Mouse (Mus musculus) neutrophil, adult 5-6 weeks (primary cell): ENCODE data around the gene Sgo2a. TPM values are rescaled to one million over a fixed set of nuclear protein-coding genes. Genes with fewer than 3 reads are reported as not detected.
"Not testable (repeated sequence)": the region's sequence is repeated elsewhere in the genome, so short reads cannot be mapped to it uniquely, and the experiment has no call there.

Experiments used
- ATAC-seq: fragments of 151-379, 151-347 bp; 2 replicates; pipeline ENCODE4 v1.8.0; 2017; ENCODE audit warnings: mild to moderate bottlenecking, moderate TSS enrichment; ENCODE audit not compliant: insufficient number of reproducible peaks, poor library complexity, low FRiP score, severe bottlenecking; ENCODE audit errors: extremely low read depth
- total RNA-seq: library from RNA; stranded (forward); fragments of 200-1000 nt; gene quantifications from 2 replicates; pipeline ENCODE4 v1.2.3, GENCODE M21; 2017

The Sgo2a gene
- total RNA-seq, 1 experiment from 2014 or later, result 0.93 TPM

GRCm38 (mm10) chr1:58029636-58030117 is 33.9 kb downstream of the Sgo2a start, which contains the start of gene Aox1:
Gene Aox1 (plus strand): TSS chr1:58029931.
- 0 out of 2 replicates have a peak, but pooled peaks have one; percentile 23 for ATAC-seq

DNA sequence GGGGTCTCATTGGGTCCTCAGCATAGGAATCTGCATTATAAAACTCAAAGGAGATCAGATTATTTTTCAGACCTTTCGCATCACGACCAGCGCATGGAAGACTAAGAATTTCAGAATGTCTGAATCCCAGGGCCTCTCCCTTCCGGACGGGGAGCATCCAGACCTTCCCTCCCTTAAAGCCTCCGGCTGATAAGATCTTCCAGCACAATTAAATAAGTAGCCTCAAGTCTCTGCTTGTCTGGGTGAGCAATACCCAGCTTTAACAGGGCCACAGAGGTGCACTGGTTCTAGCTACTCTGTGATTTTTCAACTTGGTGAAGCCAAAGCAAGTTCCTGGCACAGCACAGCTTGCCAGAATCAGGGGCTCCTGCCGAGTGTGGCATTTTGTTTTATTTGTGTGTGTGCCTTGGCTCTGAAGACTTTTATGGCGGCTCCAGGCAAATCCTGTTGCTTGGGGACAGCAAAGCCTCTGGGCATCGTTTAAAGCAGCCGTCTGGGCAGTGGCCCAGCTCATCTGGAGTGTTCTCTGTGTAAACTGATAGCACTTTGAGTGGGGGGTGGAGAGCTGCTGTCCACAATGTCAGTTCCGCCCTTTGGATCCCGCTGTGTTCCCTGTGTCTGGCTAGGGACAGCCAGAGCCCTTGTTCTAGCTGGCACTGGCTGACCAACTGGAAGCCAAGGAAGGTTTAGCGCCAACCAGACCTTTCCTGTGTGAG is 34.5 kb downstream of the Sgo2a start:
- no peak for ATAC-seq

DNA sequence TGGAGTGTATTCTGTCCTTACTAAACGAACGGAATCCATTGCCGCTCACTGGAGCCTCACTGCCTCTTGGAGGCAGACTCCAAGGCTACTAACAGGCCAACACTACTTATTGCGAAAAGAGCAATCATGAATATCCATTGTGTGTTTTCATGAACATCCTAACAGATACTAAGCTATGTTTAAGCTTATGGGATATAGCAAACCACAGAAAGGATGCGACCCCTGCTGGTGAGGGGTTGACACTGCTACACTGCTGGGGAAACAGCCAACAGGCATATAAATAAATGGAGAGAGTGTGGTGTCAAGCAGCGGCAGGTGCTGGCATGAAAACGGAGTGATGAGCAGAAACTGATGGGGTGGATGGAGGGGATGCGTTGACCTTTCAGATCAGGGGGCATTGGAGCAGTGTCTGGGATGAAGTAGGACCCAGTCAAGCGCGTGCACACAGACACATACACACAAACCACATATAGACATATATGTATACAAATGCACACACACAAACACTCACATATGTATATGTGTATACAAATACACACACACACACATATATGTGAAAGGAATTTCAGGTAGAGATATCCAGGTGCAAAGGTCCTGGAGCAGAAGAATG is 35.5 kb downstream of the Sgo2a start:
- peak; percentile 81 for ATAC-seq

DNA sequence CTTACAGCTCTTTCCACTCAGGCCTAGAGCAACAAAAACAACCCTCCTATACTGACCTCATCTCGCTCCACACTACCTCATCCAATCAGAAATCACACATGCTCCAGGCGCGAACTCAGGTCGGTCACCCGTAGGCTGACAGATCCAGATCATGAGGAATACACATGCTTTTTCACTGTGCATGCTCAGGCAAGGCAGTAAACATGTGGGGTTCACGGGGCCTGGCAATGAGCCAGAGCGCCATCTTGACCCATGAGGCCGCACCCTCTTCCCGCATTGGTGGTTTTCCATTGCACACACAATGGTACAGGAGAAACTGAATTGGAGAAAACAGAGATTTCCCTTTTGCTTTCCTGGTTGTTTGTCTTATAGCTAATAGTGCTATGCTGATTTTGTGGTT is 41.5 kb downstream of the Sgo2a start:
- ATAC-seq, result not testable (repeated sequence)

DNA sequence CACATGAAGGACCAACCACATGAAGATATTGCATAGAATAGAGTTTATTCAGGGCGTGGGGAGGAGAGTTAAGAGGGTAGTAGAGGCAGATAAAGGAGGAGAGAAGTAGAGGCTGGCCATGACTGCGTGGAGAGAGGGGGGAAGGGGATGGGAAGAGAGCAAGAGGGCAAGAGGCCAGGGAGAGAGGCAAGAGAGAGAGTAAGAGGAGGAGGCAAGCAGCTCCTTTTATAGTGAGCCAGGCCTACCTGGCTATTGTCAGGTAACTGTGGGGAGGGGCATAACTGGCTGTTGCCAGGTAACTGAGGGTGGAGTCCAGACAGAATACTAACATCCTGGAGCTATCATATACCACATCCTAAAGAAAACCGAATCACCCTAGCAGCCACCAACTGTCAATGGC is 49.3 kb downstream of the Sgo2a start:
- no peak for ATAC-seq

DNA sequence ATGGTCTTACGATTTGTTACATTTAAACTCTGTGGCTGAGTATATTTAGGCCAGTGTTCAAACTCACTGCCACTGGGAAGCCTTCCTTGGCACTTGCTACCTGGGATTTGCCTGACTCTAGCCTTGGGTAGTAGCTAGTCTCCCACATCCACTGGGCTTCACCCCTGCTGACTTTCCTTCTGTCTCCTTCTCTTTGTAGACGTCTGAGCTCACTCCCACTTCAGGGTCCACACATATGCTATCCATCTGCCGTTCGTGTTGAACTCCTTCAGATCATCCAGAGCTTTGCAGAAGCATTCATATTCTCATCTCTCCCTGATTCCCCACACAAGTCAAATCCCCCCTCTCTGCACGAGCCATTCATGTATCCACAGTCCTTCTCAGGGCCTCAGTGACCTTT is 49.8 kb downstream of the Sgo2a start:
- ATAC-seq, result no peak

- ATAC-seq, result no peak
Observed at GRCm38 (mm10) chr1:58046721-58047290, 51.0 kb downstream of the Sgo2a start.

GRCm38 (mm10) chr1:58049126-58049525 is 53.4 kb downstream of the Sgo2a start:
- ATAC-seq, result no peak

DNA sequence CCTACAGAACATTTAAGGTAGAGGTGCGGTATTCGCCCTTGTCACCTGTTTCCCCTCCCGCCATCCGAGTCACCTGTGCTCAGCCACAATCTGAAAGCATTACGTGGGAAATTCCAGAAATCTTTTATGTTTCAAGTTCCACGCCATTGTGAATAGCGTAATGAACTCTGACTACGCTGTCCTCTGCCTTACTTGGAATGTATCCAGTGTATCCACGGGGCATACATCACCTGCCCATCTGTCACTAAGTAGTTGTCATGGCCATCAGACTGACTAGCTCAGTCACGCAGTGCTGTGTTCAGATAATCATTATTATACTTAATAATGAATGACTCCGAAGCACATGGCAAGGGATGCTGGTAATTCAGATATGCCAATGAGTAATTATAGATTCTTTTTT is 59.8 kb downstream of the Sgo2a start:
- no peak for ATAC-seq

GRCm38 (mm10) chr1:58056074-58056807 is 60.5 kb downstream of the Sgo2a start:
- no peak for ATAC-seq

GRCm38 (mm10) chr1:58056939-58057338 is 61.2 kb downstream of the Sgo2a start:
- ATAC-seq, result no peak

DNA sequence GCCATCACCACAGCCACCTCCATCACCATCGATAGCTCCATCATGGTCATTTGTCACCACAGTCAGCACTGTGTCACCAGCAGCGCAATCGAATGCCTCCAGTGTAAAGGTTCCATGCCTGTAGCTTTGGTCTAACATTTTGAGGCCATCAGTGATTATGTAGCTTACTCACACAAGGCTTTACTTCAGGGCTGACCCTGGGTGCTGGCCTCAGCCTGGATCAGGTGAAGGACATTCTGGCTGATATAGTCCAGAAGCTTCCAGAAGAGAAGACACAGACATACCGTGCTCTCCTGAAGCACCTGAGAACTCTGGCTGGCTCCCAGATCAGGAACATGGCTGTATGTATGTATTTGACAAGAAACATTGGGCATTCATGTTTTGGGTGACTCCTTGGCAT is 63.1 kb downstream of the Sgo2a start:
- no peak for ATAC-seq

GRCm38 (mm10) chr1:58062131-58062530 is 66.4 kb downstream of the Sgo2a start:
- ATAC-seq, result no peak

DNA sequence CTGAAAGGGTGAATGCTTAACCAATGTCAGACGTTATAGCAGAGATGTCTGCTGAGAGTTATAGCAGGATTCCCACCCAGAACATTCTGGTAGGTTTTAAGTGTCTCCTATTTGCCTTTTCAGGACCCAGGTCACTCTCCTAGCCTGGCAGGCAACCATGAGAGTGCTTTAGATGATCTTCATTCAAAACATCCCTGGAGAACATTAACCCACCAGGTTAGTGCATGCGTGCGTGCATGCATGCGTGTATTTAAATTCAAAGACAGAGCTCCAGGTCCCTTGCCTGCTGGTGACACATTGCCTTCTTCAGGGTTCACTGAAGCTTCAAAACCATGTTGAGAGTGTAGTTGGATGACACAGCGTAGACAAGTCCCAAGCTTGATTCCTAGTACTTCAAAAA is 69.4 kb downstream of the Sgo2a start:
- no peak for ATAC-seq

GRCm38 (mm10) chr1:58065606-58066005 is 69.8 kb downstream of the Sgo2a start:
- ATAC-seq, result no peak

GRCm38 (mm10) chr1:58069181-58069580 is 73.4 kb downstream of the Sgo2a start:
- no peak for ATAC-seq

DNA sequence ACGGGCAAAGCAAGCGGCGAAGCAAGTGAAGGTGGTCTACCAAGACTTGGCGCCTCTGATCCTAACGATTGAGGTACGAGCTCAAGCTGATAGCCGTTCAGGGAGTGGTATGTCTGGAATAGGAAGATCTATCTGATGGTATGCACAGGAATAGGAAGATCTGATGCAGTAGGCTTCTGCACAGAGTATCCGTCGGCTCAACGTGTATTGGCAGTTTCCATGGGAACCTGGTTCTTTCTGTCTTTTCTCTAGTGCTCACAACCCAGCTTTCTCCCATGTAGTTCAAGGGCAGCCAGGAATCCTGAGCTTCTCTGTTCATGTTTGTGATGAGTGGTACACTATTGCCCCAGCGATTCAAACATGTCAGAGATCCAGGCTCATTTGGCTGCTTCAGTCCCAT is 74.3 kb downstream of the Sgo2a start:
- ATAC-seq, result no peak

GRCm38 (mm10) chr1:58071006-58071405 is 75.2 kb downstream of the Sgo2a start:
- ATAC-seq, result no peak

GRCm38 (mm10) chr1:58071509-58071908 is 75.7 kb downstream of the Sgo2a start:
- ATAC-seq, result no peak

GRCm38 (mm10) chr1:58072416-58072815 is 76.6 kb downstream of the Sgo2a start:
- no peak for ATAC-seq
